Mouse (Mus musculus) testis, postnatal 14 days (tissue): Measurements from ENCODE around the gene Frmd6.

ENCODE experiments used
- DNase-seq: peaks from one replicate; pipeline ENCODE4 v3.0.0; 2021; ENCODE audit warnings: low spot score

Frmd6 gene

GRCm38 (mm10) chr12:70809957-70810356 is 15.4 kb upstream of the Frmd6 start:
- DNase-seq, result no peak

- DNase-seq, result no peak
Measured at GRCm38 (mm10) chr12:70811772-70812171, 13.5 kb upstream of the Frmd6 start.

- no peak for DNase-seq
Measured at GRCm38 (mm10) chr12:70812176-70812575, 13.1 kb upstream of the Frmd6 start.

GRCm38 (mm10) chr12:70812822-70813465 is 12.4 kb upstream of the Frmd6 start:
- DNase-seq, result no peak

DNA sequence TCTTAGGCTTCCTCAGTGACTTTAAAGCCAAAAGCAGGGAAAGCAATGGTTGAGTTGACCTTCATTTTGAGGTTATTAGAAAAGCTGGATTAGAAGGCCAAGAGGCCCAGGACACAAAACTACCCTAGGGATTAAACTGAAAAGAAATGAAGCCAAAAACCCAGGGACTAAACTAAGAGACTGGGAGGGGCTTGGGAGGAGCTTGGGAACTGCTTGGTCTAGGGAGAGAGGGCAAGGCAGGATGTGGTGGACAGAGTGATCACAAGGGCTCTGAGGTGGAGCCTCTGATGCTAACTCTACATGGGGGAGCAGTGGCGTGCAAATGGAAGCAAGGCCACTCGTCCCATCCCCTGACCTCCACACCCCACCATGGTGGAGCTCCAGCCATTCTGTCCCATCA is 8.6 kb upstream of the Frmd6 start:
- DNase-seq, result no peak

DNA sequence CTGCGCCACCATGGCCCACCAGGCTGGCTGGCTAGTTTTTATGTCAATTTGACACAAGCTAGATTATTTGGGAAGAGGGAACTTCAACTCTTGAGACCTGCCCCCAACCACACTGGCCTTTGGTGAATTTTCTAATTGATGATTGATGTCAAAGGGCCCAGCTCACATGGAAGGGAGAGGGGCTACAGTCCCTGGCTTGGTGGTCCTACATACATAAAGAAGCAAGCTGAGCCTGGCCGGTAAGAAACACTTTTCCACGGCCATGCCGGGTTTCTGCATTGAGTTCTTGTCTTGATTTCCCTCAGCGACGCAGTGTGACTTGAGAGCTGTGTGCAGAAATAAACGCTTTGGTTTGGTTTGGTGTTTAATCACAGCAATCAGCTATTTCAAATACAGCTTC is 1.3 kb upstream of the Frmd6 start:
- no peak for DNase-seq

DNA sequence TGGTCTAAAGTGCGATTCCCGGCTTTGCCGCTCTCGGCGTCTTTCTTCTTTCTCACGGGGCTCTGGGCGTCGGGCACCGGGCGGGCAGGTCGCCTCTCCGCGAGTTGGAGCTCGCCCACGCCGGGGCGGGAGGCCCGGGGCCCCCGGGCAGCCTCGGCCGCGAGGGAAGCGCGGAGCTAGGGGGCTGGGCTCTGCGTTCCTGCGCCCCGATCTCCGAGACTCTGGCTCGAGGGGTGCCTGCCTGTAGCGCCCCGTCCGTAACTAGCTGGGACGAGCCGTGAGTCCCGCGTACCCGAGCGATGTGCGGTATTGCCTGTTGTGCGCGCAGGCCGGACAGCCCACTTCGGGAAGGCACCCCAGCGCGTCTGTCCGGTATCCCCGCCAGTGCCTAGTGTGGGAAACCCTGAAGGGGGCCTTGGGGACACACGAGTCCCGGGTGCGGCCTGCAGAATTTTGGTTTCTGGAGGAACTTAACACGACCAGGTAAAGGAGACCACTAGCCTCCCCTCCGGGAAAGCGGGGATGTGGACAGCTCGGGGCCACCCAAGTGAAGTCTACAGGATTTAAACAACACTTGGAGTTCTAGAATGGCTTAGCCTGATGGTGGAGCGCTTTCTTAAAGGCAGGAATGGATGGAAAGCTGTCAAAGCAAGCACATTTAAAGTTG is 470 bp downstream of the Frmd6 start:
- DNase-seq, result peak; percentile 58

DNA sequence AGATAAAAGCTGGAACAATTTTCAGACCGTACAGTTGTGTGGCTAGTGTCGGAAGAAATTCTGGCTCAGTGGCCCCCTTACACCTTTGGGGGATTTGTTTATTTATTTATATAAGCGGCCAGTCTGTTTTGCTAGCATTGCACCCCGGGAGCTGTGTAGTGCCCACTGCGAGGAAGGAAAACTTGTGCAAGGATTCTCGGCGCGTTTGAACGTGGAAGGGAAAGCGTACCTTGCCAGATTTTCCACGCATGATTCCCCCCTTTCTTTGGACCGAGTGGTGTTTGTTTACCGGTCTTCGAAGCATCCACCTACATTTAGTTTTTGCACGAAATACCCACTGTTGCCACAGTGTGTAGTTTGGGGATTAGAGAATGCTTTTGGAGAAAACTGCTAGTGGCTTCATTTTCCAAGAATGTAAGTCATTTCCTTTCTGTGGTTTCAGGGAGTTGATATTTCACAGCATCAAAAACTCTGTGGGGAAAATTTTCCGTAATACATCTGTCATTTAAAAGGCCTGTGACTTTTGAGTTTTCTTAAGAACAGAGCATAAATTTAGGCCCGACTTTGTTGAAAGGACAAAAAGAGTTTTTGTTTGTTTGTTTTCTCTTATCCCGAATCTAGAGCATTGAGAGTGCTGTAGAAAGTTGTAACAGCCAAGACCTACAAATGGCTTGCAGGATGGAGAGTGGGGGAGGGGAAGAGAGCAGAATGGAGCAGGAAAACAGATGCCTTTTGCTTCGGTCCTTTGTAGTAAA is 1.2 kb downstream of the Frmd6 start:
- DNase-seq, result no peak

DNA sequence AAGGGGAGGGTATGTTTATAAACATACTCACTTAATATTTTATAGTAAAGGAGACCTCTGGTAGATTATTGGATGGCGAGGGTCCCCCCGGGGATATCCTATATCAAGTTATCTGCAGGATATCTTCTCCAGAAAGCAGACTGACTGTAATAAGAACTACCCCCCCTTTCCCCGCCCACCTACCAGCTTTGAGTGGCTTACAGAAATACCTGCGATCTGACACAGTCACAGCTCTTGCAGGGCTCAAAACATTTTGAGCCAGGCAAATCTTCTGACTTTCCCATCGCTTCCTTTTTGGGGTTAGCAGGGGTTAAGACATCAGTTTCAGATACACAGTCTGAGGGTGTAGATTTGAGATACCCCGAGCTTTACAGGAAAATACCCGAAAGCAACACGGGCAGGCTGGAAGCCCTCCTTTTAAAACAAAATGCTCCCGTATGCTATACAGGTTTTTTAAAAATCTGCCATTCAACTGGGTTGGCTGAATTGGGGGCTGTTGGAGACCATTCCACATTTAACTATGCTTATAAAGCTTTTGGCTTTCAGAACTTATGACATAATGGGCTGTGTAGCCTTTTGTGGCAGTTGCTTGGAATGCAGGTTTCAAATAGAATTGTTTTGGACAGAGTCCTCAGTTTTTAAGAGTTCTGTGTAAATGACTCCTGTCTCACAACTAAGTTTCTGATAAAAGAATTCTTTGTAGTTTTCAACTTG is 2.0 kb downstream of the Frmd6 start:
- no peak for DNase-seq

DNA sequence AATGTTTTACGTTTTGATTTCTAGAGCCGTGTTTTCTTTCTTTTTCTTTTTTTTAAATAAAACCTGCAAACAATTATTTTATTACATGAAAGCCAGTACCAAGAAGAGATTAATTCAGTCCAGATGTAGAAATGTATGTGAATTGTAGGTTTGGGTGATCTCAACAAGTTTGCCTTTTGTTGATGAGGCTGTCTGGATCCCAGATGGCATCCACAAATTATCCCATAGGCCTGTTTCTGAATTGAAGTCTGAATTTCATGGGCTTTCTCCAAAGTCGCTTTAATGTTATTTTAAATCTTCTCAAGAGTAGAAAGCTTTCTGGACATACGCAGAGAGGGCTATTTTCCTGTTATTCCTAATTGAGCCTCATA is 2.6 kb downstream of the Frmd6 start:
- no peak for DNase-seq

DNA sequence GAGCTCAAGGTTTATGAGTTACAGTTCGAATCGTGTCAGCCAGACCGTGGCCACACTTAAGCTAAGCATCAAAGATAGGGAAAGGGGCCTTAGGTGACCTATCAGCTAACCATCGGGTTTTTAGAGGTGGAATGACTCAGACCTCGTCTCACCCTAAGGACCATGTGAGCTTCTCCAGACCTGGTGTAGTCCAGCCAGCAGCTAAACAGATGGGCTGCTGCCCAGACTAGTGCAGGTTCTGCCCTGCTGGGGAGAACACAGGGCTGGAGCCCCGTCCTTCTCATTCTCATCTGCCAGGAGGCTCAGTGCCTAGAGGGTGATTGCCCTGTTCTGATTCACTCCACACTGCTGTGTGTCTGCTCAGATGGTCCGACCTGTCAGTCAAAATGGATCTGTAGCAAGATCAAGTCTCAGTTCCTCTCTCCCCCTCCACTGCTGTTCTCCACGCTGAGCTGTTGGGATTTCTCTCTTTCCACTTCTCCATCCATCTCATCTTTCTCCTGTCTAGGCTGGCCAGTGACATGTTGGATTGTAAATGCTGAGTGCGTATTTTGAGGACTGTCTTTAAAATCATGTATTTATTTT is 5.8 kb downstream of the Frmd6 start:
- no peak for DNase-seq

DNA sequence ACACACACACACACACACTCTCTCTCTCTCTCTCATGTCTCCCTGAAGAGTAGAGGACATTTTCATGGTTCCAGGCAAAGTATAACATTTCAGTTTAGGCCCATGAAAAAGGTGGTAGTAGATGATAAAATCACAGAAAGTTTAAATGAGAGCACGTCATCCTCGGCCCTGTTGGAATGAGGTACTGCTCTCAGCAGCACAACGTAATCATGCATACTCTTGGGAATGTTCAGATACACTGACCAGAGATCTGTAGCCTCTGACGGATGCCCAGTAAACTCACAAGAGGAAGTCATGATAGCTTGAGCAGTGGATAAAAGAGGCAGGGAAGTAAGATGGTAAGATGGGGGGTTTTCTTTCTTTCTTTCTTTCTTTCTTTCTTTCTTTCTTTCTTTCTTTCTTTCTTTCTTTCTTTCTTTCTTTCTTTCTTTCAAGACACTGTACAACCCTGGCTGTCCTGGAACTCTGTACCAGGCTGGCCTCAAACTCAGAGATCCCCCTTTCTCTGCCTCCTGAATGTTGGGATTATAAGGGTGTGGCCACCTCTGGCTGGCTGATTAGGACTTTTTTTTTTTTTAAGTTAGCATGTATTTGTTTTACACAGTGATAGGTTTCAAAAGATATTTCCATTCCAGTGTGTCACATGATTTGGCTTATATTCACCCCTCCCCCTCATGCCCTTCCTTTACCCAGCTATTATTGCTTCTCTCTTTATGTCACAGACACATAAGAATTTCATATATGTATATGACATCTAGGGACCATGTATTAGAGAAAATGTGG is 7.1 kb downstream of the Frmd6 start:
- DNase-seq, result no peak

GRCm38 (mm10) chr12:70833050-70833449 is 7.7 kb downstream of the Frmd6 start:
- DNase-seq, result no peak

GRCm38 (mm10) chr12:70834043-70834442 is 8.7 kb downstream of the Frmd6 start:
- no peak for DNase-seq

GRCm38 (mm10) chr12:70835004-70835403 is 9.7 kb downstream of the Frmd6 start:
- DNase-seq, result no peak

DNA sequence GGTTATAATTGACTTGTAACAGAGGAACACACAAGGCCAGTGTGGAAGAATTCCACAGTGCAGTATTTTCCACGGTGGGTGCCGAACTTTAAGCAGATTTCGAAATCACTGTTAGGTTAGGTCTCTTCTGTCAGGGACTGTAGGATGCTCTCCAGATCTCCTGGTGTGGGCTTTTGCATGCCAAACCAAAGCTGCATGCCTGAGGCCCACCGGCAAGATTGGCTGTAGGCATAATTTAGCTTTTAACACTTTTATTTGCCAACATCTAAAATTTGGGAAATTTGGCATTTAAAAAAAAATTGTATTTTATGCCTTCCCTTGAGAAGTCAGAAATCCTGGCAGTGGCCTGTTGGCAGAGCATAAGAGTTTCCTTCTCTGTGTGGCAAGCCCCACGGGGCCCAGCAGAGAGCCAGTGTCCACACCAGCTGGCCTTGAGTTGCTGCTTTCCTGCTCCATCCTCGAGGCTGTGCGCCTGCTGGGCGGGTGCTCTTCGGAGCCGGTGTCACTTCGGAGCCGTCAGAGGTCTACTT is 12.5 kb downstream of the Frmd6 start:
- DNase-seq, result no peak

DNA sequence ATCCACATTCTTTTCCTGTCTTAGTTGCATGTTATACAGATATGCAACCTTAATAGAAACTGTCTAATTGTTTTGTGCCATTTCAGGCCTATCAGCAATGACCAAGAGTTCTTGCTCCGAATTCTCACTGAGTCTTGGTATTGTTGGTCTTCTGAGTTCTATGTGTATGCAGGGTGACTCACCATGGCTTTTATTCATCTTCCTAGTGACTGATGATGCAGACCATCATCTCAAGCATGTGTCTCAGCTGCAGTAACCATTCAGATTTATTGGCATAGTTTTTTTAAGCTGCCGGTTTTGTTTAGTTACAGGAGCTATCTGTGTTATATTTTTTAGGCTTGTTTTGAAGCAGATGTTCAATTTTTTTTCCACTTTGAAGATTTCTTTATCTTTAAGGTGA is 20.1 kb downstream of the Frmd6 start:
- DNase-seq, result no peak

DNA sequence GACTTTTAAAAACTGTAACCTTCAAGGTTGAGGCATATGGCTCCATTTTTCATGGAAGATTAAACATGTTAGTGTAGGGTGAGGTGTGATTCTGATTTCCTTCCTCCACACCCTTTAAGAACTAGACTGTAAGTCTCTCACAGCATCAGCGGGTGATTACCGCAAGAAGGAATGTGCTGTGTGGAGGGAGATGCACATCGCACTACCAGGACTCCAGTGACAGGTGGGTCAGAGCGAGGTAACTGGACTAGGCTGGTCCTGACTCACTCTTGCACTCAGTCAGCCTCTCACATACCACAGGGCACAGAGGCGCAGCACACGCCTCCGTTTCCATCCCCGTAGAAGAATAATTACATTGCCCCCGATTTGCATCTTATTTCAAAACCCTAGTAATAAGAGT is 23.7 kb downstream of the Frmd6 start:
- no peak for DNase-seq

DNA sequence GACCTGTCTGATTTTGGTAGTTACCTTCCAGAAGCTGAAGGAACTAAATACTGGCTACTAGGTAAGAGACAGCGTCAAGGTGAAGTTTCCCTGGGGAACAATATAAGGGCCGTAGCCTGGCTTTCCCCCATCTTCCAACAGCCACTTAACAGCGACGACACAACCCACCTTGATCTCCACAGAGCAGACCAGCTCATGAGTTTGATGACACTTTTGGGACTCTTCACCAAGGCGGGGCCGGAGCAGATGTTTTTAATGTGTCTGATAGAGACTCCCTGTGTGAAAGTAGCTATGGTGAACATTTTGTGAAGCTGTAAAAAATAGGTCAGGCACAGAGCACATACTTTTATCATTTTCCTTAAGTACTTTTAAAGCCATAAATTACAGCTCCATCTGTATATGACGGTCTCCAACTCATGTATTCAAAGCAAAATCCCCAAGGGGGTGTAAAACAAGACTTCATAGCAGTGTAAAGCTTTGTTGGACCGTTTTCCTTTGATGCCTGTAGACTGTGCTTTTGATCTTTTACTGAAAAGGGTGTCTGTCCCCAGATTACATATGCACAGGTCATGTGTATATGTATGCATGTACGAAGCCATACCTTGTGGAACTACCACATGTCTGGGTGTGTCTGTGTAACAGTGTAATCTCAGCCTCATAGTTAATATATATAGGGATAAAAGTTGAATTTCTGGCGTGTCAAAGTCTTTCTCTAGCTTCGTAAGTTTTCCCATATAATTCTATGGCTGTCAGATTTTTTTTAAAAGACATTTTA is 24.4 kb downstream of the Frmd6 start:
- DNase-seq, result no peak

DNA sequence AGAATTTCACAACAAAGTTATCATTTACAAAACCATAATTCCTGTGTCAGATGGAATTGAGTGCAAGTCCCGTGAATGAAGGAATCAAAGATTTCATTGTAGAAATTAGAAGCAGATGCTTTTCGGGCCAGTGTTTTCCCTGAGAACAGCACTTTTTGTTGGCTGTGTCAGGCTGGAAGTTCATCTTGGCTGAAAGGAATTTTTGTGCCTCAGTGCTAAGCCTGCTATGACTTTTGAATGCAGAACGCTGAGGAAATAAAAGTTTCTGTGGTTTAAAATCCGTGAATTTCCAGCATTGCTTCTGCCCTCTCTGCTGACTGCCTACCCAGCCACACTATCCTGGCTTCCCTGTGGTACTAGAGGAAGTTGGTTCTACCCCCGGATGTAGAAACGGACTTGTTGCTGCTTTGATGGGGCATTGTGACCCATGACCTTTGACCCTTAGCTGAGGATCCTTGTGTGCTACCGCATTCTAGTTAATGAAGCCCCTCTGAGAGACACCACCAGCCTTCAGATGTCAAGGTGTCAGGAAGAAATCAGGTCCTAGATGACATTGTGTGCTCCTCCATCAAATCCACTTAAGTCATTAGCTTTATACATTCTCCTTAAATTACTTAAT is 26.1 kb downstream of the Frmd6 start:
- DNase-seq, result no peak
